Mouse (Mus musculus) CD4-positive, CD25-positive, alpha-beta regulatory T cell, adult 9 weeks (primary cell): ENCODE measurements around the gene Col4a3bp. TPM values are rescaled to one million over a fixed set of nuclear protein-coding genes. Genes with fewer than 3 reads are reported as not detected.

Source experiments
- polyA plus RNA-seq: library from polyadenylated mRNA; unstranded; fragments of 100-300 nt; shearing (Covaris generic); gene quantifications from one replicate; pipeline ENCODE4 v1.2.1, GENCODE M21; 2017

Col4a3bp gene
- polyA plus RNA-seq, result 5.6 TPM

DNA sequence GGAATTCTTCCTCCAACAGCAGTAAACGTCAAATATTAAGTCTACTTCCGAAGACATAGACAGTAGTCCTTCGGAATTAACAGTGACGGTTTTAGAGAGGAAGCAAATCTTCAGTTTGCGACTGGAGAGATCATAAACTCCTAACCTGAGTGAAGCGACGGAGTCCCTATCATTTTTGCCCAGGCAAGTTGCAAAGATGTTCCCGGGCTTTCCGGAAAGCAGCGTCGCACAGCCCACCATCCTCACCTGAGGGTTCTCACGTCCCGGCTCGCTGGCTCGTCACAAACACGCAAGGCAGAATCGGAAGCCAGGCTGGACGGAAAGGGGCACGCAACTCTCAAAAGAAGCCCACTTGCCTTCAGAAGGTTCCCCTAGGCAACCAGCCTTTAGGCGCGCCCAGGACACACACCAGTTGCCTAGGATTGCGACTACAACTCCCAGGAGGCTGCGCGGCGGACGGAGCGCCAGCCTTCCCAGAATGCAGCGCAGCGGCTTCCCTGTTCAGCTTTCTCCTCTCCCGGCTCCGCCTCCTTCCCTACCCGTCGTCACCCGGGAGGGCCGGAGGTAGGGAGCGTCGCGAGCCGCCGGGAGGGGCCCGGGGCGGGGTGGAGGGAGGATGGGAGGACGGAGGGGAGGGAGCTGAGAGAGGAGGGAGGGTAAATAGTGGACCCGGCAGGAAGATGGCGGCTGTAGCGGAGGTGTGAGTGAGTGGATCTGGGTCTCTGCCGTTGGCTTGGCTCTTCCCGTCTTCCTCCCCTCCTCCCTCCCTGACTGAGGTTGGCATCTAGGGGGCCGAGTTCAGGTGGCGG lies at the start of gene Col4a3bp, which contains the start of gene Polk:
Gene Col4a3bp, plus strand, starts transcription at position 538 of the 809 bp plus-strand sequence.
Gene Polk, minus strand, starts transcription at position 499 of the 809 bp plus-strand sequence.

DNA sequence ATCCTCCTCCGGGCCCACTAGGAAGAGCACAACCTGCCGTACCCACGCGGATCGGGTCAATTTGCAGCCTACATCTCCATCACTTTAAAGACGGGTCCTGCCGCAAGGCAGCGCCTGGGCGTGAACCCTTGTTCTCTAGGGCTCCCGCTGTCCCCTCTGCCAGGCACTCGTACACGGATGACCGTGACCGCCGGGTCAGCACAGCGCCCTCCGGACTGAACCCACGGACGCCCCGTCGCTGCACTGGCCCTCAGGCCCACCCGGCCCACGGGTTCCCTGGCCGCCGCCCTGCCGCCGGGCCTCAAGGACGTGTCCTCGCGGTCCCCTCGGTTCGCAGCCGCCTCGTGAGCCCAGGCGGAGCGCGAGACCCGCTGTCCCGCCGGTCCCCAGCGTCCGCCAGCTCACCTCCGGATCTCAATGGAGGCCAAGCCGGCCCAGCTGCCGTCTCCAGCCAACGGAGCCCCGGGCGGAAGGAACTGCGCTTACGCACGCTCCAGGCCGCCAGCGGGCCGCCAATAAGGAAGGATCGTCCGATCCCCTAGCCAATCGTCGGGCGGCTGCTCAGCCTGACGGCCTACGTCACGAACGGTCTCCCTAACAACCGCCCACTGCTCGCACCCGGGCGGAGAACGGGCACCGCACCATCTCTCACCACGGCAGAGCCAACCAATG lies 128.1 kb downstream of the Col4a3bp start, which contains the start of gene Hmgcr:
Gene Hmgcr, minus strand, starts transcription at position 531 of the 672 bp plus-strand sequence.

Other genes starting within 250 kb of the Col4a3bp start
- 30.6 TPM for gene Poc5, start 154.3 kb upstream of the Col4a3bp start, polyA plus RNA-seq
- not detected for gene Ankdd1b, start 71.4 kb upstream of the Col4a3bp start, polyA plus RNA-seq
- not detected for gene Gm17622, start 51.9 kb upstream of the Col4a3bp start, polyA plus RNA-seq
- 23.9 TPM for gene Polk, start within 50 bp of the Col4a3bp start, polyA plus RNA-seq
- gene Hmgcr, start 128.3 kb downstream of the Col4a3bp start, polyA plus RNA-seq, result 82.8 TPM
- not detected for gene Ankrd31, start 205.7 kb downstream of the Col4a3bp start, polyA plus RNA-seq